Mouse (Mus musculus): ENCODE results near the gene Calcrl. TPM values are rescaled to one million over a fixed set of nuclear protein-coding genes. Genes with fewer than 3 reads are reported as not detected.

Calcrl gene
- total RNA-seq (2021), result 10 to 100 TPM; 11.5 to 15.0 TPM
- long read RNA-seq, experiment 1, result 0 reads
- long read RNA-seq, experiment 2, result 0 reads

- DNase-seq, result peak; percentile 80
These were observed at the start of gene Calcrl for GRCm38 (mm10) chr2:84425138-84425537. Gene Calcrl (minus strand): TSS chr2:84425411.

GRCm38 (mm10) chr2:84474651-84475050, 49.4 kb upstream of the Calcrl start:
- no peak for DNase-seq

GRCm38 (mm10) chr2:84473941-84474530, 48.8 kb upstream of the Calcrl start:
- DNase-seq, result no peak

- no peak for DNase-seq
These were observed 42.2 kb upstream of the Calcrl start for GRCm38 (mm10) chr2:84467391-84467790.

- no peak for DNase-seq
These were observed 39.7 kb upstream of the Calcrl start for GRCm38 (mm10) chr2:84464956-84465355.

- DNase-seq, result no peak
These were observed 37.2 kb upstream of the Calcrl start for GRCm38 (mm10) chr2:84462411-84462810.

GRCm38 (mm10) chr2:84459651-84460177, 34.5 kb upstream of the Calcrl start:
- DNase-seq, result no peak

GRCm38 (mm10) chr2:84457221-84457620, 32.0 kb upstream of the Calcrl start:
- no peak for DNase-seq

- no peak for DNase-seq
These were observed 30.1 kb upstream of the Calcrl start for GRCm38 (mm10) chr2:84455236-84455799.

- DNase-seq, result no peak
These were observed 29.5 kb upstream of the Calcrl start for GRCm38 (mm10) chr2:84454551-84455235.

GRCm38 (mm10) chr2:84454051-84454450, 28.8 kb upstream of the Calcrl start:
- no peak for DNase-seq

- DNase-seq, result no peak
These were observed 20.3 kb upstream of the Calcrl start for GRCm38 (mm10) chr2:84445499-84445898.

GRCm38 (mm10) chr2:84441940-84442339, 16.7 kb upstream of the Calcrl start:
- DNase-seq, result no peak

GRCm38 (mm10) chr2:84429724-84430123, 4.5 kb upstream of the Calcrl start:
- DNase-seq, result no peak

GRCm38 (mm10) chr2:84428836-84429235, 3.6 kb upstream of the Calcrl start:
- DNase-seq, result no peak

- no peak for DNase-seq
These were observed 1.3 kb upstream of the Calcrl start for GRCm38 (mm10) chr2:84426531-84426930.

GRCm38 (mm10) chr2:84416501-84416900, 8.7 kb downstream of the Calcrl start:
- no peak for DNase-seq

- DNase-seq, result no peak
These were observed 15.2 kb downstream of the Calcrl start for GRCm38 (mm10) chr2:84409796-84410592.

- DNase-seq, result no peak
These were observed 20.4 kb downstream of the Calcrl start for GRCm38 (mm10) chr2:84404834-84405233.

GRCm38 (mm10) chr2:84402713-84403112, 22.5 kb downstream of the Calcrl start:
- DNase-seq, result no peak

- no peak for DNase-seq
These were observed 28.7 kb downstream of the Calcrl start for GRCm38 (mm10) chr2:84396557-84396956.

GRCm38 (mm10) chr2:84393236-84393635, 32.0 kb downstream of the Calcrl start:
- DNase-seq, result no peak

- no peak for DNase-seq
These were observed 36.1 kb downstream of the Calcrl start for GRCm38 (mm10) chr2:84389075-84389474.

Measured in gastrocnemius, postnatal 25 days (tissue).